Mouse (Mus musculus) T-helper 1 cell (primary cell): ENCODE data around the gene Fam181a.

Experiments
- in situ Hi-C: fragments of 300-600 bp; cut with MboI, MseI; formaldehyde crosslinking; loops from one replicate; pipeline ENCODE4 v1.15.1; 2025; ENCODE audit warnings: high pct_unique_total_duplicates

The Fam181a gene

DNA sequence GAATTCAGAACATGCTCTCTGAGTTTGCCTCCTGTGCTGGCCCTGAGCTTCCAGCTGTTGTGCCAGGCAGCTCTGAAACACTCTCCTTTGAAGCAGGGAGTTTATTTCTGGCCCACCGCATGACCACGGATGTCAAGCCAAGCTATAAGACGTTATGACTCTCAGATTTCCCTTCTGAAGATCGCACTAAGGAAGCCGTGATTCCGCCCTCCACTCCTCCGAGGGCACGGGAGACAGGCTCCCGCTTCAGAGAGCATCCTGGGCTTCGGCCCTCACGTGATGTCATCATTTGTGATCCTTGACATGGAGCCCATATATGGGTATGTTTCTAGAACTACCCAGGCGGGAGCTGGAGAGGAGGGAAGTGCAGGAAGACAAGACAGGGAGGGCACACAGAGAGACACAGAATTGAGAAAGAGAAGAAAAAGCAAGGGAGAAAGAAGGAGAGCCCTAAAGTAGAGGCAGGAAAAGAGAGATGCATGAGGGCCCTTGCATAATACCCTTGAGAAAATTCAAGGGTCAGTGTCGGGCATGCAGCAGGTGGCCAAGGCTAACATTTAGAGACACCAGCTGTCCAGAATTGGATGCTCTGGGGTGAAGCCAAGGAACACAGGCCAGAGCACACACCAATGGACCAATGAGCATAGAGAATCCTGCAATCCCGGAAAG lies 45.1 kb downstream of the Fam181a start, which contains the start of gene Asb2:
TSS of gene Asb2 (minus strand) at position 256 of the 669 bp plus-strand sequence.
- in situ Hi-C loops = no loop called here

DNA sequence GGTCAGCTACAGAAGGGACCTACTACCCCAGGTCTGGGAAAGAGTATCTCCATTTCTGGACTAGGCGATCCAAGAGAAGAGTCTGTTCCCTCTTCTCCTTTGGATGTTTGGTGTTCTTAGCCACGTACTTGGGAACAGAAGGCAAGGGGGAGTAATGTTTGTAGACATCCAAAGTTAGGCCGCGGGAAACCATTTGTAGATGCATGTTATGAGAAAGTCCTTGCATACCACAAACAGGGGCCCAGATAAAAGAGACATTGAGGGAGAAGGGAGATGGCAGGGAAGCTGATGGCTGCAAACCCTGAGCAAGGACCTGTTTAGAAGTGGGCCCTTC lies 45.6 kb downstream of the Fam181a start:
- in situ Hi-C loops = no loop called here

DNA sequence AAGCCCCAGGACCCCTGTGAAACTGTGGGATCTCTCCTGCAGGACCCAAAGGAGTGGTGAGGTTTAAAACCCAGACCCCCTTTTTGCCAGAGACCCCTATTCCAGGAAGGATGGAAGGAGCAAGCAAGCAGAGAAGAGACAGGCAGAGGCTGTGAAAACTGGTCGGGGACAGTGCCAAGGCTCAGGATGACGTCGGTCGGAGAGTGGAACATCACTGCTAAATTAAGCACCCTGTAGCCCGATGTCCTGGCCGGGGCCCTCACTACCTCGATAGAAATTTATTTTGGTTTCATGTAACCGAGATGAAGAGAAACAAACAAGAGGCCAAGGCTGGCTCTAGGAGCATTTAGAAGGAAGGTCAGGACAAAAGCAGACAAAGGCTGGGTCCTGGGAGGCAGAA lies 47.4 kb downstream of the Fam181a start:
- in situ Hi-C loops = no loop called here

DNA sequence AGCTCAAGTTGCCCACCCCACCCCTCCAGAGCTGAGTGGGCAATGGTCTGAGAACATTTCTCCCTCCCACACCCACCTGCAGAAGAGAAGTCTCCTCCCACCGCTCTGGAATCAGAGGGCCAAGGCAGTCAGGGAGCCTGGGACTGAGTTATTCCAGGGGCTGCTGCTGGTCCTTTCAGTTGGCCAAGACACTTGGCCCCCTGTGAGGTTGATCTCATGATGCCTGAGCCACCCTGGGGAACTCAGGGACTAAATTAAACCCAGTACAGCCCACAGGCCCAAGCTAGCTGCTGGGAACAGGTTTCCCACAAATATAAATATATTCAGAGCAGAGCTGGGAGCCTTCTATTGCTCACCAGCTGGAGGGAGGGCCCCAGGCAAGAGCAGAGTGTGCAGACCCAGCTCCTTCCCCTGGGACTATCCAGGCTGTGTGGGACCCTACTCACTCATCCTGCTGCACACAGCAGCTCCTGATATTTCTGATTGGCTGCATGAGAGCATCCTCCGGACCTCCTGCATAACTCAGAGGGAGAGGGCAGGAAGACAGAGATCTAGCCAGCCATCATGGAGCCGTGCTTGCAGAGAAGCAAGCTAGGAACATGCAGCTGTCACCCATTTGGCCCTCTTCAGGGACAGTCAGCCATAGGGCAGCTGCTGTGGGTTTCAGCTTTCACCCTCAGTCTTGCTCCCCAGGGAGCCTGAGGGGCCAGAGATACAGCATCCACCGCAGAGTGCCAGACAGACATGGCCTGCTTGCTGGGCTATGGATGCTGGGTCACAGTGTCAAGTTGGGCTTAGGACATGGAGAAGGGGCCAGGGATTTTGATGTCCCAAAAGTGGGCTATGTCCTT lies 48.4 kb downstream of the Fam181a start:
- in situ Hi-C loops = no loop called here

DNA sequence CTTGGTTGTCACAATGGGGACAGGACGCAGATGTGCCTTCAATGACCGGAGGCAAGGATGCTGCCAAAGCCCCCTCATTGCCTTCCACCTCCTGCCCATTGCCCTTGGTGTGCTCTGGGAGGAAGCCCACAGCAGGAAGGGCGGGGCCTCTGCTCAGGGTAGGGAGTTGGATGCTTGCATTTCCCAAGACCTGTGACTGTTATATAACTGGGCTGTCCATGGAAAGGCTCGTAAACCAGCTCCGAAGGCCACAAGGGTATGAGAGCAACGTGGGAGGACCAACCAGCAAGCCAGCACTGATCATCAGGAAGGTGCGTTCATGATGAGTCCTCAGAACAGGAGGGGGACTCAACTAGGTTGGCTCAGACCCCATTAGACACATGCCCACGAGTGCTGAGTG lies 50.0 kb downstream of the Fam181a start:
- in situ Hi-C loops = no loop called here

DNA sequence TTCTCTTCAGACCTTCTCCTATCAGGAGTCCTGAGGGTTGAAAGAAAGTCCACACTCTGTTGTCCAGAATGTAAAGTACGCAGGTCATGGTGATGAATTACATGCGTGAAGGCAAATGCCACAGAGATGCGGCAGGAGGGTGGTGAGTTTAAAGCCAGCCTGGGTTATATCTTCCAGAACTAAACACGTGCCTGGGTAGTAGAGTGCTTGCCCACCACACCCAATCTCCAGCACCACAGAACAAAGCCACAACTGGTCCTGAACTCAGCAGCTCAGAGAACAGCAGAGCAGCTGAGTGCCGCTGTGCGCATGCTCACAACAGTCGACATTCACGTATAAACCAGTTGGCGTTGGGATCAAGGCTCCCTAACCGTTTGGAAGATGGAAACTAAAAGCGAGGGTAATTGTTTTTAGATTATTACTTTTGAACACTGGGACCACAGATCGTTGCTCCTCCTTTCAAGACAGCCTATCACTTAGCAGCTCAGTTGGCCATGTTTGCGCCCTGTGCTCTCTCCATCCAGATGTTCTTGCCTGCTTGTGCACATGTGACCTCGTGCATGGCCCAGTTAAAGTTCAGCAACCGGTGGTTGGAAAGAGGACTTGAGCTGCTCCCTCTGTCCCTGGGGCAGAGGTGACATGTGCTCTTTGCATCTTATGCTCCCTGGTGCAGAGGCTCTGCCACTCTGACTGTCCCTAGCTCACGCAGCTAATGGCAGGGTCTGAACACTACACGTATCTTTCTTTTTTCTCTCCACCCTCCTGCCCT lies 50.9 kb downstream of the Fam181a start:
- in situ Hi-C loops = no loop called here

DNA sequence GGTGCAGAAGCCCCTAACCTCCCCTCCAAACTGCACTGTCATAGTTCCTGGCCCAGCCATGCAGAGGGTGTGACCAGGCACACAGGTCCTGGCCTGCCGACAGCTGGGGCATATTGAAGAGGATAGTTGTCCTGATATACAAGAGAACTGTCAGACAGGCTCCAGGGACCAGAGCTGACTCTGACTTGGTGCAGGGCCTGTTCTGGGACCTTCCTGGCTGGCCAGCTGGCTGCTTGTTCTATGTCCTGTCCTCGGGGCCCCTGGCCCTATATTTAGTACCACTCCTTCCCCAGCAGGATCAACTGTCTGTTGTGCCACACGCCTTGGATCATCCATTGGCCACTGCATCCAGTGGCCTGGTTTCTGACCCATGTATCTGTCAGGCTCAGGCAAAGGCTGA lies 51.6 kb downstream of the Fam181a start:
- in situ Hi-C loops = no loop called here
